Comparison of ENCODE assay signal across 8 mouse cellular contexts in genomic region chr4:46305436-46305835, GRCm38 (mm10). TPM values are rescaled to one million over a fixed set of nuclear protein-coding genes. Genes with fewer than 3 reads are reported as not detected.
DNase-seq lines count a peak whose midpoint lies in the region; ATAC-seq and TF ChIP-seq lines count a peak whose summit lies in the region.

No protein-coding gene starts in this region.

- DNase-seq in cerebellum, adult 9-11 months, result peak; percentile 49
- DNase-seq in cerebellum, adult 9-10 months, result no peak
- no peak for DNase-seq in lung, postnatal 0 days (ENCODE audit: low spot score)
- no peak for DNase-seq in lung, adult 18-20 months
- DNase-seq in midbrain, postnatal 0 days (ENCODE audit: low spot score), result peak; percentile 2
- DNase-seq in adrenal gland, postnatal 4 days (ENCODE audit: low spot score in 2 of 2), result no peak

- 19% methylated on average over 7 of the region's 7 CpGs for WGBS in lung, postnatal 0 days
- WGBS in hindbrain, embryonic 15.5 days, result 18% methylated on average over 7 of the region's 7 CpGs
- WGBS in midbrain, postnatal 0 days, result 16% methylated on average over 7 of the region's 7 CpGs

- peaks cover 3% of the 10 kb centered on the region; the same call in 1 of the 2 replicates for H3K4me1 ChIP-seq in lung, postnatal 0 days (ENCODE audit: insufficient read depth, low read depth, low read length)
- H3K4me1 ChIP-seq in hindbrain, embryonic 15.5 days (replicated peaks), result peaks cover 11% of the 10 kb centered on the region
- H3K4me1 ChIP-seq in midbrain, postnatal 0 days (ENCODE audit: insufficient read depth, low read length), result no peaks in the 10 kb centered on the region

- no peak for TF ChIP-seq CTCF in lung, postnatal 0 days (IDR thresholded peaks at IDR 0.05)
- no peak for TF ChIP-seq CTCF in midbrain, postnatal 0 days (IDR thresholded peaks at IDR 0.05)

- 0 out of 2 replicates have a peak overlapping the region, but pooled peaks have one; percentile 44 for H3K9ac ChIP-seq in lung, postnatal 0 days (replicated peaks; ENCODE audit: low read depth)
- peak overlapping the region; percentile 80 for H3K9ac ChIP-seq in hindbrain, embryonic 15.5 days
- peak overlapping the region; percentile 69 for H3K9ac ChIP-seq in midbrain, postnatal 0 days (replicated peaks; ENCODE audit: low read length, poor library complexity, severe bottlenecking)

- no peak for TF ChIP-seq EP300 in lung, postnatal 0 days (IDR thresholded peaks at IDR 0.05)

- H3K36me3 ChIP-seq in lung, postnatal 0 days (ENCODE audit: insufficient read depth, low read length), result no peaks in the 10 kb centered on the region
- H3K36me3 ChIP-seq in hindbrain, embryonic 15.5 days, result no peaks in the 10 kb centered on the region
- H3K36me3 ChIP-seq in midbrain, postnatal 0 days (ENCODE audit: insufficient read depth, low read length), result no peaks in the 10 kb centered on the region

- no peak for ATAC-seq in lung, postnatal 0 days
- ATAC-seq in hindbrain, embryonic 15.5 days (ENCODE audit: low FRiP score, low read depth), result no peak
- ATAC-seq in midbrain, postnatal 0 days (ENCODE audit: low FRiP score), result no peak
- no peak for ATAC-seq in granulocyte monocyte progenitor cell, adult 5-6 weeks (replicated peaks; ENCODE audit: poor library complexity, severe bottlenecking)

- H3K4me3 ChIP-seq in lung, postnatal 0 days (ENCODE audit: low read depth, low read length), result peak overlapping the region; percentile 59
- peak overlapping the region; percentile 68 for H3K4me3 ChIP-seq in hindbrain, embryonic 15.5 days
- H3K4me3 ChIP-seq in midbrain, postnatal 0 days (ENCODE audit: low read depth, low read length), result peak overlapping the region; percentile 49

- no peaks in the 10 kb centered on the region for H3K9me3 ChIP-seq in lung, postnatal 0 days (ENCODE audit: low read length)
- no peaks in the 10 kb centered on the region for H3K9me3 ChIP-seq in hindbrain, embryonic 15.5 days
- no peaks in the 10 kb centered on the region for H3K9me3 ChIP-seq in midbrain, postnatal 0 days (ENCODE audit: low read length)

- H3K4me2 ChIP-seq in lung, postnatal 0 days (replicated peaks; ENCODE audit: low read depth, low read length), result peak overlapping the region; percentile 91
- peak overlapping the region; percentile 81 for H3K4me2 ChIP-seq in hindbrain, embryonic 15.5 days
- H3K4me2 ChIP-seq in midbrain, postnatal 0 days (ENCODE audit: low read depth, low read length, poor library complexity, severe bottlenecking), result peak overlapping the region; percentile 58

- no peak overlapping the region; the same call in 1 of the 2 replicates for H3K27ac ChIP-seq in lung, postnatal 0 days (ENCODE audit: low read length)
- peak overlapping the region; percentile 85; the same call in 1 of the 2 replicates for H3K27ac ChIP-seq in hindbrain, embryonic 15.5 days (replicated peaks)
- no peak overlapping the region for H3K27ac ChIP-seq in midbrain, postnatal 0 days (ENCODE audit: low read depth, low read length)

- no peaks in the 10 kb centered on the region for H3K27me3 ChIP-seq in lung, postnatal 0 days (replicated peaks; ENCODE audit: insufficient read depth, low read length)
- no peaks in the 10 kb centered on the region for H3K27me3 ChIP-seq in hindbrain, embryonic 15.5 days
- H3K27me3 ChIP-seq in midbrain, postnatal 0 days (ENCODE audit: insufficient read depth, low read length), result 0 out of 2 replicates have a peak, but pooled peaks cover 2% of the 10 kb centered on the region

RNA-seq across cellular contexts. Expression of gene Foxe1, which starts 38.0 kb away (rescaled TPM):
- polyA plus RNA-seq in lung, postnatal 0 days (2015; fragmentation: Nextera tagmentation; extraction: Ambion mirVana), result not detected in 2 replicates
- not detected in 2 replicates for polyA plus RNA-seq in hindbrain, embryonic 15.5 days (2015; fragmentation: Nextera tagmentation; extraction: Ambion mirVana)
- total RNA-seq in midbrain, postnatal 0 days (2014; rRNA removed), result not detected in 2 replicates
- not detected in 2 replicates for polyA plus RNA-seq in midbrain, postnatal 0 days (2015; fragmentation: Nextera tagmentation; extraction: Ambion mirVana)
- not detected for total RNA-seq in adrenal gland, postnatal 4 days (2021)
- total RNA-seq in granulocyte monocyte progenitor cell, adult 5-6 weeks (2014; fragmentation: Nextera tagmentation), result not detected in 2 replicates
- total RNA-seq in granulocyte monocyte progenitor cell, adult 5-6 weeks (2017), result 0.26 TPM in 1 of 2 replicates, not detected in the other

Comparison
In these comparisons a context has a peak if more than half of its experiments do, and no peak if none do; other contexts are left out.
1. DNase-seq: peak in cerebellum, adult 9-11 months (single experiment) and midbrain, postnatal 0 days (single experiment); none in cerebellum, adult 9-10 months (single experiment), lung, postnatal 0 days (single experiment), lung, adult 18-20 months (0 of 2) and adrenal gland, postnatal 4 days (0 of 2).
2. Peak in every context shown above with its lines, with median percentiles within 50 percentile points of each other: H3K4me2 ChIP-seq, H3K4me3 ChIP-seq and H3K9ac ChIP-seq.